In genomic region chr13:112088312-112088771, GRCm38 (mm10) we compare ENCODE assay signal across 8 mouse cellular contexts.
DNase-seq lines count a peak whose midpoint lies in the region; ATAC-seq and TF ChIP-seq lines count a peak whose summit lies in the region.

No protein-coding gene starts in this region.

- TF ChIP-seq EP300 in heart, postnatal 0 days (IDR thresholded peaks at IDR 0.05; ENCODE audit: low read depth), result peak; percentile 75; the same call in 1 of the 2 replicates

- TF ChIP-seq CTCF in heart, postnatal 0 days (IDR thresholded peaks at IDR 0.05; ENCODE audit: low read depth), result no peak
- no peak for TF ChIP-seq CTCF in liver, adult 2 months (IDR thresholded peaks at IDR 0.05; ENCODE audit: low read depth, low read length)

- H3K9ac ChIP-seq in heart, postnatal 0 days (replicated peaks; ENCODE audit: low read depth, low read length), result no peak overlapping the region
- H3K9ac ChIP-seq in liver, adult 2 months (ENCODE audit: low read depth, low read length), result no peak overlapping the region

- H3K27me3 ChIP-seq in heart, postnatal 0 days (ENCODE audit: control insufficient read depth, insufficient read depth, low read length), result no peaks in the 10 kb centered on the region
- no peaks in the 10 kb centered on the region for H3K27me3 ChIP-seq in liver, adult 2 months (ENCODE audit: control insufficient read depth, insufficient read depth, low read length)

- peak overlapping the region; percentile 57 for H3K27ac ChIP-seq in heart, postnatal 0 days (ENCODE audit: low read depth)
- H3K27ac ChIP-seq in liver, adult 2 months (replicated peaks; ENCODE audit: insufficient read depth, low read depth, low read length), result peak overlapping the region; percentile 17

- no peaks in the 10 kb centered on the region for H3K79me2 ChIP-seq in liver, adult 2 months (ENCODE audit: control insufficient read depth, insufficient read depth, low read length)

- H3K9me3 ChIP-seq in heart, postnatal 0 days (replicated peaks; ENCODE audit: control insufficient read depth, low read length), result no peaks in the 10 kb centered on the region

- peaks cover 34% of the 10 kb centered on the region for H3K4me1 ChIP-seq in heart, postnatal 0 days (ENCODE audit: control insufficient read depth, insufficient read depth)
- H3K4me1 ChIP-seq in liver, adult 2 months (ENCODE audit: control insufficient read depth, insufficient read depth, low read length), result peaks cover 3% of the 10 kb centered on the region

- H3K4me2 ChIP-seq in heart, postnatal 0 days (ENCODE audit: low read depth, low read length), result no peak overlapping the region

- TF ChIP-seq POLR2A in liver, adult 2 months (IDR thresholded peaks at IDR 0.05; ENCODE audit: extremely low read depth, insufficient read depth, low read length), result no peak

- H3K36me3 ChIP-seq in heart, postnatal 0 days (replicated peaks; ENCODE audit: control insufficient read depth, insufficient read depth, low read length), result no peaks in the 10 kb centered on the region
- no peaks in the 10 kb centered on the region for H3K36me3 ChIP-seq in liver, adult 2 months (ENCODE audit: control insufficient read depth, insufficient read depth, low read length)

- no peak overlapping the region for H3K4me3 ChIP-seq in heart, postnatal 0 days (ENCODE audit: low read depth, low read length)
- H3K4me3 ChIP-seq in liver, adult 2 months (ENCODE audit: insufficient read depth, low read depth, low read length), result no peak overlapping the region

- 8% methylated on average over 5 of the region's 5 CpGs for WGBS in heart, postnatal 0 days
- 22% methylated on average over 5 of the region's 5 CpGs for WGBS in liver, adult 2 months

- peak; percentile 84 for ATAC-seq in heart, postnatal 0 days (ENCODE audit: insufficient read depth, low read depth)
- no peak for ATAC-seq in megakaryocyte, adult 5-6 weeks (ENCODE audit: poor library complexity, severe bottlenecking)

- DNase-seq in urinary bladder, postnatal 14 days (ENCODE audit: low spot score), result peak; percentile 60
- DNase-seq in urinary bladder, postnatal 25 days (ENCODE audit: low spot score), result no peak
- DNase-seq in heart, postnatal 0 days (ENCODE audit: low spot score), result peak; percentile 76
- peak; percentile 87 for DNase-seq in liver, adult 2 months (ENCODE audit: extremely low read depth, low read depth, low spot score)
- DNase-seq in skeletal muscle tissue, adult 2 months (ENCODE audit: low read depth, low spot score), result peak; percentile 30
- DNase-seq in cerebellum, postnatal 14 days, result no peak
- DNase-seq in layer of hippocampus, postnatal 36 days, result no peak

Comparison
In these comparisons a context has a peak if more than half of its experiments do, and no peak if none do; other contexts are left out.
1. DNase-seq: peak in urinary bladder, postnatal 14 days (single experiment), heart, postnatal 0 days (single experiment), liver, adult 2 months (single experiment) and skeletal muscle tissue, adult 2 months (single experiment); none in urinary bladder, postnatal 25 days (single experiment), cerebellum, postnatal 14 days (0 of 2) and layer of hippocampus, postnatal 36 days (0 of 2).